Mouse (Mus musculus) adrenal gland, postnatal 10 days (tissue): ENCODE measurements around the gene Exoc6b. TPM values are rescaled to one million over a fixed set of nuclear protein-coding genes. Genes with fewer than 3 reads are reported as not detected.
"Not testable (repeated sequence)": the region's sequence is repeated elsewhere in the genome, so short reads cannot be mapped to it uniquely, and the experiment has no call there.

Source experiments
- DNase-seq: peaks from one replicate; pipeline ENCODE4 v3.0.0; 2021; ENCODE audit warnings: mixed read lengths
- total RNA-seq, 2 experiments: library from RNA; stranded (reverse); gene quantifications; 2 replicates each; pipeline ENCODE4 v1.2.3; 2021

Exoc6b gene
- total RNA-seq, 2 experiments from 2014 or later: 27.3 to 40.3 TPM

GRCm38 (mm10) chr6:84628831-84629230 is 440.5 kb downstream of the Exoc6b start:
- no peak for DNase-seq

DNA sequence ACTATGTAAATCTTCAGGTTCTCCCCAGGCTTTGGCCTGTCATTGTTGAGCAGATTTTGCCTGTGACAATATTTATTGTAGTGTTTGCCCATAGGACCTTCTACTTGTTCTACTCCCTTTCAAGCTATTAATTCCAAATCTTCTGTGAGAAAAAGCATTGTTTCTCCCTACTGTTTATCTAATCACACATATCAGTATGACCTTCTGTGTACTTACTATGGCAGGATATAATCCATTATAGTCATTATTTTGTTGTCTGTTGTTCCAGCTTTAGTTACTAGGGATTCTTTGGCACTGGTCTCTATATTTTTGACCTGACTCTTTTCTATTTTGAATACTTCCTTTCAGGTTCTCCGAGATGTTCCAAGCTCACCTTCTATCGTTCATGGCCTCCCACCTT is 442.9 kb downstream of the Exoc6b start:
- no peak for DNase-seq

DNA sequence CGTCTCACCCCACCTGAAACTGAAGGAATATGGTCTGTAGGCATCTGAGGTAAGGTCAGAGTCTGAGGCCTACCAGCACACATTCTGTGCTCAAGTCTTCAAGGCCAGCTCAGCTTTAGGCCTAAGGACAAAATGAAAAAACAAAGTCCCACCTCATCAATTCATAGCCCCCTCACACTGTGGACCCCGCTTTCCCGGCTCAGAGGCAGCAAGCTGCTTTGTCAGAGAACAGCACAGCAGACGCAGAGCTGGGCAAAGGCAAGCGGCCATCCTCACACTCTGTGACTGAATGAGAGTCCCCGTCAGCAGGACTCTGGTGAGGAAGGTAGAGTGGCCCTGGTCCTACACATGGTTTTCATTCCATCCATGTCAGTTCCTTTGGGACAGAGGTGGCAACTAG is 450.1 kb downstream of the Exoc6b start:
- no peak for DNase-seq

DNA sequence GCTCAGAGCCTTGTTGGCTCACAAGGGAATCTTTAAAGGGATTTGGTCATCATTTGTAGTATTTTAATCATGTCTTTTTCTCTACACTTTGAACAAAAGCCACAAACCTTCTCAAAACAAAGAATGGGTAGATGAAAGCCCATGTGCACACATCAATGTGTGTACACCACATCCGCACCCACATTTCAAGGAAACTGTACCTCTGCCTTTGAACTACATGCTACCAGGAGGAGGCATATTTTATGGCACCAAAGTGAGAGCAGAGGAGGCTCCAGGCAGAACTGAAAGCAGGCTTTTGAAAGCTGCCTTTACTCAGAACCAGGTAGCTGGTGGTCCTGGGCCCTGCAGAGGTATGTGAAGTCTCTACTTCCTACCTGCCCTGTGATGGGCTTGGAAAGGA is 452.3 kb downstream of the Exoc6b start:
- no peak for DNase-seq

GRCm38 (mm10) chr6:84616586-84616985 is 452.7 kb downstream of the Exoc6b start:
- no peak for DNase-seq

GRCm38 (mm10) chr6:84613561-84613960 is 455.8 kb downstream of the Exoc6b start:
- DNase-seq: no peak

DNA sequence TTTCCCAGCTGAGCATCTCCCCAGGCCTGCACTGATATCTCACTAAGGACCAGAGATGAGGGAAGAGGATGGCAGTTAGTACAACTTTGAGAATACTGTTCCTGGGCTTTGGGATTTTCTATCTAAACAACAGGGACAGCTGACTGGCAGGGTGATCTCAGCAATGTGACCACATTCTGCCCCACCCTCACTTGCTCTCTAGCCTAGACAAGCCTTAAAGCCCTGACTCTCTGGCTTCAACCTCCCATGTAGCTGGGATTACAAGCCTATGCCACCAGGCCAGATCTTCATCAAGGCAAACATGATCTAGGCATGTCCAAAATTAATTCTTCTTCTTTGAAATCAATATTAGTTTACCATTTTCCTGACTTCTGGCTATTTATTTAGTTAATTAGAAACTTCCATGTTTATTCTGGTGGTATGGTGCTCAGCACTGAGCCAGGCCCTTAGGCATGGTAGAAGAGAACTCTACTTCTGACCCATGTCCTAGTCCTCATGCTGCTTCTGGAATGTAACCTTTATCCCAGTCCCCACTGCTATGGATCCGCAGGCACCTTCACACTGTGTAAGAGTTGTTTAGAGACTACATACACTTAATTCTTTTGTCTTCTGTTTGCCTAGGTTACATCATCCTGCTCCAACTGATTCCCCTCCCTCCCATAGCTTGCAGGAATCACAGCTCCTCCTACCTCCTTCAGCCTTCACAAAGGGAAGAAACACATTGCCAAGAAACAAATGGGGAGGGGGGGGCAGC is 468.0 kb downstream of the Exoc6b start:
- no peak for DNase-seq

DNA sequence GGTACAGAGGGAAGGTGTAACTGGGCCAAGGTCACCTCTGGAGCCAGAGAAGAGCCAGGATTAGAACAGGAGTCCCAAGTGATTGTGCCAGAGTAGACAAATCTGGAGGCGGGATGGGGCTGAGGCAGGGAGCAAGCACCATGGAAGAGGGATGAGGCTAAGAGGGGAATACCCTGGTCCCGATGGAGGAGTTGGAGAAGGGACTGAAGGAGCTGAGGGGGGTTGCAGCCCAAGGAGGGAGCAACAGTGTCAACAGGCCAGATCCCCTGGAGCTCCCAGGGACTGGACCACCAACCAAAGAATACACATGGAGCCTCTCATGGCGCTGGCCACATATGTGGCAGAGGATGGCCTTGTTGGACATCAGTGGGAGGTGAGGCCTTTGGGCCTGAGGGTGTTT is 470.0 kb downstream of the Exoc6b start:
- DNase-seq: not testable (repeated sequence)

DNA sequence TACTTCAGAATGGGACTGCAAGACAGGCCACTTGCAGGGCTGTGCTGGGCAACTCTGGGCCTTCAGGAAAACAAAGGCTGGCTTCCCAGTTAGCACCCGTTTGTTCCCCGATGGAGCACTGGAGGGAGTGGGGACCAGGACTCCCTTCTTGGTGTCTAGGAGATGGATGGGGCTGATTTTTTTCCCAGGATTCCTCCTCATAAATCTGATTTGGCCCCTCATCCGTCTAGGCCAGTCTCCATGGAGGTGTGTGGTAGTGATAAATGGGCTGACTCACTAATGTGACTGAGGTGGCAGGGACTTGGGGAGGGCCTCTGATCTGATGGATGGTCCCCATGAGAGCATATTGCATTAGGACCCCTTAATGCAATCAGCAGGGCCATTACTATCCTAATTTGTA is 470.6 kb downstream of the Exoc6b start:
- no peak for DNase-seq

- no peak for DNase-seq
These were observed 474.7 kb downstream of the Exoc6b start for GRCm38 (mm10) chr6:84594626-84595025.

DNA sequence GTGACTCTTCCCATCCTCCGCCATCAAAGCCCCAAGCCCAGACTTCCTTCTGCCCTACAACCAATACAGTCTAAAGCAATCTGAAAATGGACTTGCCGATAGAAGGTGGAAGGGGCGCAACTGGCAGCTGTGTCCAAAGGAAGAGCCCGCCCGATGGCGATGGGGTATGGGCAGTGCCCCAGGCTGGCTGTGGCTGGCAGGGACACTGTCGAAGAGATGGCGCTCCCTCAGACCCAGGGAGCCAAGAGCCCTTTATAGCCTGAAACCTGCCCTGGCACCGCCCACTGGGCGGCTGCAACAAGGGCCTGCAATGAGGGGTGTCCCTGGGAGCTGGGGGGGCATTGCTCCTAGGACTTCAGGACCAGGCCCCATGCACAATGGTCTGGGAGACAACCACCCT is 475.6 kb downstream of the Exoc6b start, which contains the start of gene Cyp26b1:
TSS of gene Cyp26b1 (minus strand) at position 216 of the 400 bp plus-strand sequence.
- no peak for DNase-seq

DNA sequence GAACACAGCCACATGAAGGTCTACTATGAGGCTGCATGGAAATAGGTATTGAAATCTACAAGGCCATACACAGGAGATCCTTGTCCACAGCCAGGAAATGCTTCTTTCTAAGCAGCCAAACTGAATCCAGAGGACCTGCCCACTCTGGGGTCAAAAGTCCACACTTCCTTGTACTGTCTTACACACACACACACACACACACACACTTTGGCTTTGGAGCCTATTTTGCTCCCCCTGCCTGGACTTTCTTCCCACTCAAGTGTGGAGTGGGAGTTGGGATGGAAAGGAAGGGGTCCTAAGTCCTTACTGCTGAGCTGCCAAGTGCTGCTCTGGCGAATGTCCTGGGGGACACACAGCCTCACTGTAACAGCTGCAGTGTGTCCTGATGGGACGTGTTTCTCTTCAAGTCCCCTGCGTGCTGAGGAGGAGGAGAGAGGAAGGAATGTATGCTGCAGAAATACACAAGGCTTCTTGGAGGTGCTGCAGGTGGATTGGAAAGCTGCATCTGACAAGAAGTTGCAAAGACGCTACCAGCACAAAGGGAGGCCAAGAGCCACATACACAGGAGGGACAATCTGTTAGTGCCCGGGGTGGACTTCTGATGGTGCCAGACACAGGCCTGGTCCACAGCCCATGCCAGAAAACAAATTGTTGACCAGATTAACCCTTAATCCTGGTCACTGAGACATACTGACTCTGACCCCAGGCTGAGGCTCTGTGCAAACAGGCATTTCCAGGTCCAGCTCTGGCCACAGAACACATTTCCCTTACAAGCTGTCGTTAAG is 478.2 kb downstream of the Exoc6b start:
- DNase-seq: no peak

- peak; percentile 95 for DNase-seq
These were observed 479.3 kb downstream of the Exoc6b start for GRCm38 (mm10) chr6:84589742-84590686.

GRCm38 (mm10) chr6:84588895-84589652 is 480.2 kb downstream of the Exoc6b start:
- DNase-seq: peak; percentile 72

GRCm38 (mm10) chr6:84588221-84588894 is 481.0 kb downstream of the Exoc6b start:
- DNase-seq: no peak

DNA sequence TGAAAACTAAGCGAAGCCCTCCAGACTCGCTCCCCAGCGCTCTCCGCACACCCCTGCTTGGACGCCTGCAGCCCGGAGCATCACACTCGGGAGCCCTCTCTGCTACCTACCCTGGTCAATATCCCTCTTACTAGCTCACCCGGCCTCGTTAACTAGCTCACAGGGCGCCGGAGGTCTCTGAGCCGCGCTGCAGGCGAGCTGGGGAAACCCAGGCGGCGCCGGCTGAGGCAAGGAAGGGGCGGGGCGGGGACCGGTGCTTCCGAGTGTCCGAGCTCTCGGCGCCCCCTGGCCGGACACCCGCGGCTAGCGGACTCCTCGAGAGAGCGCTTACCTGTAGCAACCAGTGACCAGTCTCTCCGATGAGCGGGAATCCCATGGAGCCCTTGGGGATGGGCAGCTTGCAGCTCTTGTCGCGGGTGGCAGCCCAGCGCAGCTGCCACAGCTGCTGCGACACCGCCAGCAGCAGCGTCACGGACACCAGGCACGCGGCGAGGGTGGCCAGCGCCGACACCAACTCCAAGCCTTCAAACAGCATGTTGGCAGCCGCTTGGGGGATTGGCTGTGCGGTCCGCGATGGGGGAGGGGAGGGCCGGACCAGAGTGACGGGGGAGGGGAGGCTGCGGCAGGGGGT is 481.7 kb downstream of the Exoc6b start:
- DNase-seq: peak; percentile 77

- peak; percentile 6 for DNase-seq
These were observed 482.6 kb downstream of the Exoc6b start for GRCm38 (mm10) chr6:84586551-84587200.

DNA sequence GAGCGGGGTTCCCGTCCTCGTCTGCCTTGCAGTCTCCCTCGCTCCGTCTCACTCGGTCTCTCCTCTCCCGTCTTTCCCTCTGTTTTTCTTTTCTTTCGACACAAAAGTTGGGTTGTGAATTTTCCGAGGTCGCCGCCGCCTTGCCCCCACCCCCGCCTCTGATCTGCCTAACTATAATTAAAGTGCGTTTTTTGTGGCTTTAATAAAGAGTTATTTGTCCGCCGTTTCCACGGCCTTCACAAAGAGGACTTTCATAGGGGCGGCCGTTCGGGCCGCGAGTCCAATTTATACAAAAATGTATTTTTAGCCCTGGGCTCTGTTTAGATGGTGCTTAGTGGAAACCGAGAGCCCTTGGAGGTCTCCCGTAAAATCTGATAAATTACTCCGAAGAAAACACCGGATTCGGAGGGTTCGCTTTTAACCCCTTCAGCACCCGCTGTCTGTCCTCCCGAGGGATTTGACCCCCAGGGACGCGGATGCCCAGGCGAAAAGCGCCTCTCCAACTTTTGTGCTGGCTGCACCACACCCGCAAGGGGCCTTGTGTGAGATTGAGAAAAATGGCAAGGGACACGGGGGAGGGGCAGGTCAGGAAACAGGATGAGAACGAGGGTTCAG is 483.5 kb downstream of the Exoc6b start:
- no peak for DNase-seq
